Mouse (Mus musculus): ENCODE measurements around the gene Aspm.
"Not testable (repeated sequence)": the region's sequence is repeated elsewhere in the genome, so short reads cannot be mapped to it uniquely, and the experiment has no call there.

Aspm gene

DNA sequence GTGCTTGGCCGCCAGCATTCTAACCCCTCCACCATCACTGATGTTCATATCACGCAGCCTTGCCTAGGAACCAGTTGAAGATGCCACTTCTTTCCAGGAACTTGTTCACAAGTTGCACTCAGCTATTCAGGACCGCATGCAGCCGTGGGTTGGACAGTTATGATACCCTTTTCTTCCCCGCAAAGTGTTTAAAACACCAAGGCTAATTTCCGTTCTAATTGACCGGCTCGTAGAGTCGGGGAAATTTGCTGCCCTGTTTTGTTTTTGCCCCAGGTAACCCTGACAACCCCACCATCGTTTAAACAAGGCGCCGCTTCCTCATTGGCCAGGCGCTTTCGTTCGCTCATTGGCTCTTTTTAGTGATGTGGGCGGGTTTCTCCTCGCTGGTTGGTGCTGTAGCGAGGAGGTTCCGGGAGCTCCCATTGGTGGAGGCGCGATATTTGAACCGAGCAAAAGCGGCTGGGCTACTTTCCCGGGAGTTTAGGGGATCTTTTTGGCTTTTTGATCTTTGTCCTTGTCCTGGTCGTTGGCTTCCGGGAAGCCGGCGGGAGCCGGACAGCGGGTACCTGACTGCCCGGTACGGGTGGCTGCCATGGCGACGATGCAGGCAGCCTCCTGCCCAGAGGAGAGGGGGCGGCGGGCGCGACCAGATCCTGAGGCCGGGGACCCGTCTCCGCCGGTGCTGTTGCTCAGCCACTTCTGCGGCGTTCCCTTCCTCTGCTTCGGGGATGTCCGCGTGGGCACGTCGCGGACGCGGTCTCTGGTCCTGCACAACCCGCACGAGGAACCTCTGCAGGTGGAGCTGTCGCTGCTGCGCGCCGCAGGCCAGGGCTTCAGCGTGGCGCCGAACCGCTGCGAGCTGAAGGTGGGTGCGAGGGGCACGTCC lies at the start of gene Aspm:
TSS of gene Aspm (plus strand) at position 433 of the 886 bp plus-strand sequence.
- in situ Hi-C loops (cut with MboI; ENCODE audit: unreplicated experiment in 2 of 2), result loop anchor here in 1 of 2 experiments (25.0 kb wide), 1 partner anchor 1083 kb away; no protein-coding TSS in a partner anchor

DNA sequence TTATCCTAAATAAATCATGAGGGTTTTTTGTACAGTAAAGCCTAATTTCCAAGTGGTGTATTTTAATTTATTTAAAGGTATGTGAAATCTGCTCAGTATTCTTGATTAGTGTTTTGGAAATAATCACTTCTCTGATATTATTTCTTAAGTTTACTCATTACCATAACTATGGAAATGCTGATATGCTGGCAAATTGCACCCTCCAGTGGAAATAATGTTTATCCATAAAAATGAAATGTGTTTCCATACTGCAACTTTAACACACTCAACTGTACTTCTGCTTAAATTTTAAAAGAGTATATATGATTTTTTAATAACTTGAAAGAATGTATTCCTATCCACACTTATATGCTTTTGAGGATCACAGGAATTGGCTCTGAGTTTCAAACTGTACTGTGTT lies 48.8 kb upstream of the Aspm start:
- in situ Hi-C loops (cut with MboI; ENCODE audit: unreplicated experiment in 2 of 2), result loop anchor here in 1 of 2 experiments (10.0 kb wide), 1 partner anchor 61 kb away; no protein-coding TSS in a partner anchor

DNA sequence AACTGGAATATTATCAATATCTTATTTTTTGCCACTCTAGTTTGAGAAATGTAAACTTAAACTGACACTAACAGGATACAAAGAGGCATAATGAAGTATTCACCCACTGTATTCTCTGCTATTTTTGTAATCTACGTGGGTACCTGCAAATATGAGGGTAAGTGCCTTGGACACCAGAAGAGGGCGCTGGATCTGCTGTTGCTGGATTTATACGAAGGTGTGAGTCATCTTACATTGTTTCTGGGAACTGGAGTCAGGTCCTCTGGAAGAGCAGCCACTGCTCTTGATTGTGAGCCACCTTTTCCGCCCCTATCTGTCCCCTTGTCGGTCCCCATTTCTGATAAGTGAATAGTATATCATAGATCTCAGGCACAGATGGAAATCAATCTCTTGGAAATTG lies 46.9 kb upstream of the Aspm start:
- in situ Hi-C loops (cut with MboI; ENCODE audit: unreplicated experiment in 2 of 2), result loop anchor here in 1 of 2 experiments (10.0 kb wide), 1 partner anchor 63 kb away; no protein-coding TSS in a partner anchor

DNA sequence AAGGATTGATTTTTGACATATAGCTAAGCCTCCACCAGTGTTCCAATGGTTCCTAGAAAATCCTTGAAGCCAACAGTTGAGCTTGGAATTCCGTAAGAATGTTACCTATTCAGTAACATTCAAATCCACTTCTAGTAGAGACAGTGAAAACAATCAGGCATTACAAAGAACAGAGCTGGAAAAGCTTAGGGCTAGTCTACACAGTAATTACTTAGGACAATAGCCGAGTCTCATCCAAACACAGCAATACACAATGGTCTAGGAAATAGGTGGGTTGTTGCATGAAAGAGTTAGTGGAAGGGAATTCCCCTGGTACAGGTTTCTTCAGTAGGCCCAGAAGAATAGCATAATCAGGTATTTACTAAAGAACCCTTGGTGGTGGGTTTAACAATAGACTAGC lies 42.2 kb upstream of the Aspm start:
- in situ Hi-C loops (cut with MboI; ENCODE audit: unreplicated experiment in 2 of 2), result not testable (repeated sequence)

DNA sequence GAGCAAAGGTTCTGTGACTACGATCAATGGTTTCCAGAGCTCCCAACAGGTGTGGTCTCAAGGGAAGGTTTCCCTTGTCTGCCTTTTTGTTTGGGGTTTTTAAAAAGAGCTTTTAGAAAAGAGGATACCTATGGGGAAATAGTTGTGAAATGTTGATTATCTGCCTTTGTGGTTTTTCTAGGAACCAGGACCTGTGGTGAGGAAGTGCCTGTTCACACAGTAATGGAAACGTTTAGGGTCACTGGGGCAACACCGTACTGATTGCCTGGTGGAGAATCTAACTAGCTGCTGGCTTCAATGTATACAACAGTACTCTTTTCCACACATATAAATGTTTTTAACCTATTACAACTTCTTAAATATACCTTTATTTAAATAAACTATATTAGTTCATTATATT lies 41.1 kb upstream of the Aspm start:
- in situ Hi-C loops (cut with MboI; ENCODE audit: unreplicated experiment in 2 of 2), result no loop called here

DNA sequence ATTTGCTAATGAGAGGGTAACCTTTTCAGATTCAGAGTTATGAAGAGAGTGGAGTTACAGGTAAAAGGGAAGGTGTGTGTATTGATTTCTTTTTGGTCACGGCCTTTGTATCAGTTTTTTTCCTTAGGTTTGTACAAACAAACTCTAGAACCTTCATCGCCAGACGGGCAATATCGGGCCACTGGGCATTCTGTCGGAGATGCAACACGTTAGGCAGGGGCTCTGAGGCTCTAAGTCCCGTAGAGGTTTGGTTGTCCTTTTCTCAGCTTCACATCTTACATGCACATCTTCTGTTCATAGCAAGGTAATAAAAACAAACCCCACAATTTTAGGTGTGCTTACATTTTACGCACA lies 33.1 kb upstream of the Aspm start:
- in situ Hi-C loops (cut with MboI; ENCODE audit: unreplicated experiment in 2 of 2), result no loop called here

DNA sequence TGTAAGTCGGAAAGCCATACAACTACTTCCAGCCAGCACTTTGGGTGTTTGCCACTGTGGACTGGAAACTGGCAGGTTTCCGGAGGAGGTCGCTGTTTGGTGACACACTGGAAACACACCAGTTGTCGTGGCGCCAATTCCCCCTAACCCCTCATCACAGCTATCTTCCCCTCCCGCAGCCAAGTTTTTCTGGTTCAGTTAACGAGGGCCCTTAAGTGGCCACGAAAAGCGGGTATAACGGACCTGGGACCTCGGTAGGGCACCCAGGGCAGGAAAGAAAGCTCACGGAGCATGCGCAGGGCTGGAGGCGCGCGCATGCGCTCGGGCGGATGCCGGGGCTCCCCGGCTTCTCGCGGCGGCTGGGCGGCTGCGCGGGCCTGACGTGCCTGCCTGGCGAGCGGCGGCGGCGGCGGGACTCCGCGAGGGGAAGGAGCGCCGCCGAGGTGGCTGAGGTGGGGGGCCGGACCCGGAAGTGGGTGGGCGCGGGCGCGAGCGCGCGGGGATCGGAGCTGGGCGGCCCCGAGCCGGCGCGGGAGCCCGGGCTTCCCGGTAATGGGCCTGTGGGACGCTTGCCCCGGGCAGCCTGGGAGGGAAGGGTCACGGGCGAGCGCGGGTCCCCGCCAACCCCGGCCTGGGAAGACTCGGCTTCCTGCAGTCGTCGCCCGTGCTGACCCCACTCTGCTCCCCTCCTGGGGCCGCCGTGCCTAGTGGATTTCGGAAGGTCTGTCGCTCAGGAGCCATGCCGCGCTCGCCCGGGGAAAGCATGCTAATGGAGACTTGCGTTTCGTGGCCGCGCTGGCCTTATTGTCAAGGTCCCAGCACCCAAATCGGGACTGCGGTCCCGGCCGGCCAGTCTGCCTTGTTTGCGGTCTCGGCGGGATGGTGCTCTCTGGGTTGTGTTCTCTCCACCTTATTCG lies 32.4 kb upstream of the Aspm start, which contains the start of gene Zbtb41:
TSS of gene Zbtb41 (plus strand) at position 414 of the 917 bp plus-strand sequence.
- in situ Hi-C loops (cut with MboI; ENCODE audit: unreplicated experiment in 2 of 2), result no loop called here

DNA sequence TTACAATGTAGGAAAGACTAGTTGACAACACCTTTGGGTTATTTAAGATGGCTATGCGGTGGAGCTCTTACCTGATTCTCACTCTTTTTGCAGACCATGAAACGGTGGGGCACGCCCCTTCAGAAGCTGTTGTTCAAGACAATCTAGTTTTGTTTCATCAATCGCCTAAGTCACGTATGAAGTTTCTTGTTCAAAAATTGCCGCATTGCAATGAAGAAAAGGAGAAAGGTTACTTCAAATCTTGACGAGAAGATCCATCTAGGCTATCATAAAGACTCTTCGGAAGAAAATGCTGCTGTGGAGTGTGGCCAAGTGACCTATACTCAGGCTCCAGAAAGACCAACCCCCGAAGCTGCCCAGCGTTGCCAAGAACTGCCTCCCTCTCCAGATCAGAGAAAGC lies 31.6 kb upstream of the Aspm start:
- in situ Hi-C loops (cut with MboI; ENCODE audit: unreplicated experiment in 2 of 2), result no loop called here

DNA sequence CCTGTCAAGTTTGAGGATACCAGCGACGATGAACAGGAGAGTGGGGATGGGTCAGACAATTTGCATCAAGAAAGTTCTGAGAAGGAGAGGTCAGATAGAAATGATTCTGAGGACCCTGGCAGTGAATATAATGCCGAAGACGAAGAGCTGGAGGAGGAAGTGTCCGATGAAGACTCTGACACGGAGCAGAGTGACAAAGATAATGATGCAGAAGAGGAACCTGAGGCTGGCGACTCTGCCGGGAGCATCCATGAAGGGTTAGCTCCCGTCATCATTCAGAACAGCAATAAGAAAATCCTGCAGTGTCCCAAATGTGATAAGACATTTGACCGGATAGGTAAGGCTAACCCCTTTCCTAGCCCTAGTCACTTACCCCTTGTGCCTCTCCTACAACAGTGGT lies 30.6 kb upstream of the Aspm start:
- in situ Hi-C loops (cut with MboI; ENCODE audit: unreplicated experiment in 2 of 2), result no loop called here

DNA sequence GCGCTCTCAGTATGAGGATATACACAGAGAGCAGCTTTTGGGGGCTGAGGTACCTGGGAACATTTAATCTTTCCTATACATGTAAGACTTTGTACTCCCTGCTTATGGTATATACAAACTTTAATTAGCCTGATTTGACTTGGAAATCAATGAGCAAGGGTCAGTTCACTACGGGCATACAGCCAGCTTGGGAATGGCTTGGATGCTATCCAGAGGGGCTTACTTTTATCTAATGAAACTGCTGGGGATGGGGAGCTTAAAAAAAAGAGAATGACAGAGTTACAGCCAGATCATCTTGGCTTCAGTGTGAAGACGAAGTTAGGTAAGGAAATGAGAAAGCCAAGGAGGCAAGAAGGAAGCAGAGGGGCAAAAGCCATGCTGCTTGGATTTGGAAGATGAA lies 29.6 kb upstream of the Aspm start:
- in situ Hi-C loops (cut with MboI; ENCODE audit: unreplicated experiment in 2 of 2), result loop anchor here (25.0 kb wide), 5 partner anchors 263 to 1288 kb away; partner anchors contain the start of gene Lhx9 (in 2 of the 2)

DNA sequence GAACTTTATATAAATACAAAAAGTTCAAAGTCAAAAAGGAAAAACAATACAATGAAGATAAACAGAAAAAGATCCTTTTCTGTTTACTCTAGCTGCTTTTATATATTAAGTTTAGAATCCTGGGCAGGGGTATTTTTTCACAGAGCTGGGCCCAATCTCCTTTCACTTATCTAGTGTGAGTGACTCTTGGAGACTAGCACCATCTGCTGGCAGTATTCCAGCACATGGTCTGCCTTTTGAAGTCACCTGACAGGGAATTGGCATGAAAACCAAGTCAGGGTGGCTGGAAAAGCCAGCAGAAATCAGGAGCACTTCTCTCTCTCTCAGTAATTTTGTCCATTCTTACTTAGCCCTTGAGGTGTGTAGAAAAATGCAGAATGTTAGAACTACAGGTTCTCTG lies 16.2 kb upstream of the Aspm start:
- in situ Hi-C loops (cut with MboI; ENCODE audit: unreplicated experiment in 2 of 2), result loop anchor here (10.0 to 25.0 kb wide), 6 partner anchors 274 to 1301 kb away; partner anchors contain the start of gene Lhx9 (in 2 of the 2)

DNA sequence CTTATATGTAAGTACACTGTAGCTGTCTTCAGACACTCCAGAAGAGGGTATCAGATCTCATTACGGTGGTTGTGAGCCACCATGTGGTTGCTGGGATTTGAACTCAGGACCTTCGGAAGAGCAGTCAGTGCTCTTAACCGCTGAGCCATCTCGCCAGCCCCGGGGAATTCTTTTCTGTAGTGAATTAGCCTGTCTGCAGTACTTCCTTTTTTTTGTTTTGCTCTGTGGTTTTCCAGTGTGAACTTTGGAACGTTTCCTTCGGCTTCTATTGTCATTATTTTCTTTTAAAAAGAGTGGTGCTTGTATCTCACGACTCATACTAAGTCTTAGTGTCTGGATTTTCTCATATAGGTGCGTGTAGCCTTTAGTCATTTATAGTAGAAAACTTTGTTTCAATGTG lies 11.5 kb upstream of the Aspm start:
- in situ Hi-C loops (cut with MboI; ENCODE audit: unreplicated experiment in 2 of 2), result loop anchor here (25.0 kb wide), 5 partner anchors 281 to 1306 kb away; partner anchors contain the start of gene Lhx9 (in 2 of the 2)

DNA sequence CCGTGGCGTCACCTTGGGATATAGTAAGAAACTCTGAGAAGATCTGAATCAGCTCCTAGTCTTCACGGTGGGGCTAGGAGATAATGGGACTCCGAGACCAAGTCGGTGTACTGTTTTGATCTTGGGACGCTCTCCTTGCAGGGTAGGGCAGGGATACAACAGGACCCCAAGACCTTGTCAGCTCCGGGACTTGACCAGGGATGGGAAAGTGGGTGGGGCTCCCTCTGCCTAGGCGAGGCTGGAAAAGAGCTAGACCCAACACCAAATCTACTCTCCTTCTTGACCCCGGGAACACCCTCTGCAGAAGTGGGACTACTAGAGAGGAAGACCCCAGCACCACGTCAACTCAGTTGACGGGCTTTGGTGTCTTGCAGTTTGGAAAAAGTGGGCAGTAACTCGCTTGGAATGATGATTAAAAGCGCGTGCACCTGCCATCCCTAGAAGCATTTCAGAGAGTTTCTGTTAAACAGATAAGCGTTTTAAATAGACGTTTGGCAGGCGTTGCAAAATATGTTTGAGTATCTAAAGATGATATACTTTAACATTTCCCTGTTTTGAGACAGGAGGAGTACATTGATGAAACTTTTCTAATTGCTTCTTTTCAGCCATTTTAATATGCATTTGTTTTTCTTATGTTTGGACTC lies 776 bp downstream of the Aspm start:
- in situ Hi-C loops (cut with MboI; ENCODE audit: unreplicated experiment in 2 of 2), result loop anchor here in 1 of 2 experiments (25.0 kb wide), 1 partner anchor 1082 kb away; no protein-coding TSS in a partner anchor

DNA sequence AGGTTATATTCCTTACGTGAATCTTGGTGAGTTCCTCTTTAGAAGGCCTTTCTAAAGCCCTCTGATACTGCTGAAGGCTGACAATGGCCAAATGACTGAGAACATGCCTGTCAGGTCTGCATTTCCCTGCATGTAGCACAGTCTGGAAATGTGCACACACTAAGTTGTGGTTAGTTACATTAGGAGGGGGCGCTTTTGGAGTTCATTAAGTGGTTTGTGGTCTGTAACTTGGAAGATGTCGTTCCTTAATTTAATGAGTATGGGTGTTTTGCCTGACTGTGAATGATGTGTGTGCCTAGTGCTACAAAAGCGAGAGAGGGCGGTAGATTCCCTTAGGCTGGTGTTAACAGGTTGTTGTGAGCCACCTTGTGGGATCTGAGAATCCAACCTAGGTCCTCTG lies 6.2 kb downstream of the Aspm start:
- in situ Hi-C loops (cut with MboI; ENCODE audit: unreplicated experiment in 2 of 2), result loop anchor here in 1 of 2 experiments (25.0 kb wide), 1 partner anchor 1076 kb away; no protein-coding TSS in a partner anchor

DNA sequence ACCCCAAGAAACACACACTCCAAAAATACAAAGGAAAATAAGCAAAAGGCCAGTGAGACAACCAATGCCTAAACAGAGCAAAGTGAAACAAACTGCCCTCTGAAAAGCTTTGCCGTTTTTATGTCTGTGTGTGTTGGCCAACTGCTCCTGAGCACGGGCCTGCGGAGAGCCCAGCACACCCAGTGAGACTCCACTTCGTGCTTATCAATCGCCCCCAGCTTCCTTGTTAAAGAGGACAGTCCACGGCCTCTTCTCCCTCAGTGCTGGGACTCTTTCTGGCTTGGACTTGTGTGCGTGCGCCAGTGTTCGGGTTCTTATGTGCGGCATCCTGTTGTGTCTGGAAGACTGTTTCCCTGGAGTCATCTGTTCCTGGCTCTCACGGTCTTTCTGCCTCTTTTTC lies 11.4 kb downstream of the Aspm start:
- in situ Hi-C loops (cut with MboI; ENCODE audit: unreplicated experiment in 2 of 2), result loop anchor here in 1 of 2 experiments (25.0 kb wide), 1 partner anchor 1071 kb away; no protein-coding TSS in a partner anchor

DNA sequence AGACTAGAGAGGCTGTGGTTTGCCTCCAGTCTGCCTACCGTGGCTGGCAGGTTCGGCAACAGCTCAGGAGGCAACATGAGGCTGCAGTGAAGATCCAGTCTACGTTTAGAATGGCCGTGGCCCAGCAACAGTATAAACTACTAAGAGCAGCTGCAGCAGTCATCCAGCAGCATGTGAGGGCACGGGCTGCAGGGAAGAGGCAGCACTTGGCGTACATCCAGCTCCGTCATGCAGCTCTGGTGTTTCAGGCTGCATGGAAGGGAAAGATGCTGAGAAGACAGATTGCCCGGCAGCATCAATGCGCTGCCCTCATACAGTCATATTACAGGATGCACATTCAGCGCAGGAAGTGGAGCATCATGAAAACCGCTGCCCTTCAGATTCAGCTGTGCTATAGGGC lies 24.3 kb downstream of the Aspm start:
- in situ Hi-C loops (cut with MboI; ENCODE audit: unreplicated experiment in 2 of 2), result no loop called here

DNA sequence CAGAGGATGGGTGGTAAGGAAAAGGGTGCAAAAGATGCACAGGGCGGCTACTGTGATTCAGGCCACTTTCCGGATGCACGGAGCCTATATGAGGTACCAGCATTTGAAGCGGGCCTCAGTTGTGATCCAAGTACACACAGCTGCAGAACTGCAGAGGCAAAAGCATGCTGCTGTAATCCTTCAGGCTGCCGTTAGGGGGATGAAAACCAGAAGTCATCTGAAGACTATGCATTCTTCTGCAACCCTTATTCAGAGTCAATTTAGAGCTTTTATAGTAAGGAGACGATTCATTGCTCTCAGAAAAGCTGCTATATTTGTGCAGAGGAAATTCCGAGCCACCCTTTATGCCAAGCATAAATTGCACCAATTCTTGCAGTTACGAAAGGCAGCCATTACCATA lies 25.7 kb downstream of the Aspm start:
- in situ Hi-C loops (cut with MboI; ENCODE audit: unreplicated experiment in 2 of 2), result no loop called here

DNA sequence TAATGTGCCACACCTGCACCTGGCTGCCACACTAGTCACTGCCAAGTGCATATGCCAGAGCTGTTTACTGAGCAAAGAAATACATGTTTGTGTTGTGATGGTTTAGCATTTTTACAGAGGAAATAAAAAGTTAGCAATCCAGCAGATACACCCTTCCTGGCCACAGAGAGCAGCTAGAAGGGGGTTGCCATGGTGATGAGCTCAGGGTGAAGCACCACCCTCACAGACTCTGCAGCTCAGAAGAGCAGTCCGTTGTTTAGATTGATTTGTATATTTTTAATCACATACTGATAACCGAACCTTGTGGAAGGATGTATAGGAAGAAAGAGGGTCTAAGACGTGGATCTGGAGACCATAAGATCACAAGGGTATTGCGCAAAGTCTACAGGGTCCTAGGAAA lies 26.6 kb downstream of the Aspm start:
- in situ Hi-C loops (cut with MboI; ENCODE audit: unreplicated experiment in 2 of 2), result no loop called here

DNA sequence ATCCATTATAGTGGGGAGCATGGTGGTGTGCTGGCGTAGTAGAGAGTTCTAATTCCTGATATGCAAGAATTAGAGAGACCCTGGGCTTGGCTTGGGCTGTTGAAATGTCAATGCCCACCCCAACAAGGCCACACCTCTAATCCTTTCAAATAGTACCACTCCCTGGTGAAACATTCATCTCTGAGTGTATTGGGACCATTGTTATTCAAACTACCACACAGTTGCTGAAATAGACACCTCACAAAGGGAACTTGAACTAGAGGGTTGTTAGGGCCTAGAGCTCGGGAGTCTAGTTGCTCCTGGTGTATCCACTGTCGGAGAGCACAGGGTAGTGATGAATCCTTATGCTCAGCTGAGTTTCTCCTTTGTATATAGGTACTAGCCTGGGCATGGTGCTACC lies 40.1 kb downstream of the Aspm start:
- in situ Hi-C loops (cut with MboI; ENCODE audit: unreplicated experiment in 2 of 2), result no loop called here

DNA sequence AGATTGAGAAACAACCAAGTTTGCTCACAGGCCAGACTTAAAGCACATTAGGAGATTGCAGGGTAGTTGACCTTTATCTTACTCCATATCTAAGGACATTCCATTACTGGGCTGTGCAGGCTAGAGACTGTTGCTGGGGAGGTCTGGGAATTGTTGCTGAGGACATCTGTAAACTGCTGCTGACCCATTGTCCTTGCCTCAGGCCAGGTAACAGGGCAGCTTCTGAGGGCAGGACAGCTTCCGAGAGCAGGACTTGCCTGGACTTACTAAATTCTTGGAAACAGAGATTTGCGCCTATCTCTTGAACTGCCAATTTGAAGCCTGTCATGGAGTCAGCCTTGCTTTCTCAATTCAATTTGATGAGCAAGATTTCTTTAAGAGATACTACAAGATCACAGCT lies 40.8 kb downstream of the Aspm start:
- in situ Hi-C loops (cut with MboI; ENCODE audit: unreplicated experiment in 2 of 2), result no loop called here
